Mouse (Mus musculus) stomach, postnatal 0 days (tissue): Measurements from ENCODE around the gene Qprt. TPM values are rescaled to one million over a fixed set of nuclear protein-coding genes. Genes with fewer than 3 reads are reported as not detected.

ENCODE experiments used
- ATAC-seq: fragments of 200-750 bp; cut with Nextera tagmentation; 2 replicates; pipeline ENCODE4 v1.8.0; 2017; ENCODE audit not compliant: low FRiP score, low TSS enrichment
- DNase-seq: peaks from one replicate; pipeline ENCODE4 v3.0.0-alpha.2; 2016; ENCODE audit warnings: low spot score
- H3K27ac ChIP-seq: fragments of 300-500 bp; sonication (generic); replicated peaks from 2 replicates; pipeline ENCODE4 v1.5.1; 2014; ENCODE audit warnings: mild to moderate bottlenecking, control low read depth
- H3K27me3 ChIP-seq: fragments of 300-500 bp; sonication (generic); 2 replicates; pipeline ENCODE4 v1.6.1; 2014; ENCODE audit warnings: low read length; ENCODE audit not compliant: control insufficient read depth, insufficient read depth
- H3K36me3 ChIP-seq: fragments of 300-500 bp; sonication (generic); 2 replicates; pipeline ENCODE4 v1.6.1; 2014; ENCODE audit warnings: low read length, mixed read lengths; ENCODE audit not compliant: control insufficient read depth, insufficient read depth
- H3K4me1 ChIP-seq: fragments of 300-500 bp; sonication (generic); replicated peaks from 2 replicates; pipeline ENCODE4 v1.6.1; 2014; ENCODE audit warnings: antibody characterized with exemption; ENCODE audit not compliant: control insufficient read depth, insufficient read depth
- H3K4me2 ChIP-seq: fragments of 300-500 bp; sonication (generic); replicated peaks from 2 replicates; pipeline ENCODE4 v1.6.1; 2014; ENCODE audit warnings: low read depth, mild to moderate bottlenecking, control low read depth, moderate library complexity
- H3K4me3 ChIP-seq: fragments of 300-500 bp; sonication (generic); 2 replicates; pipeline ENCODE4 v1.5.1; 2014; ENCODE audit warnings: low read depth, low read length, control low read depth
- H3K9ac ChIP-seq: fragments of 300-500 bp; sonication (generic); 2 replicates; pipeline ENCODE4 v1.6.1; 2014; ENCODE audit warnings: mild to moderate bottlenecking, low read length, control low read depth, mixed read lengths
- H3K9me3 ChIP-seq: fragments of 300-500 bp; sonication (generic); 2 replicates; pipeline ENCODE4 v1.6.1; 2016; ENCODE audit warnings: low read length; ENCODE audit not compliant: control insufficient read depth
- CTCF ChIP-seq: IDR thresholded peaks from 2 replicates; pipeline ENCODE4 v1.5.1; 2016; ENCODE audit warnings: antibody characterized with exemption, low read depth, mild to moderate bottlenecking, moderate library complexity
- EP300 ChIP-seq: optimal IDR thresholded peaks from 2 replicates; pipeline ENCODE3; 2016; ENCODE audit warnings: antibody characterized with exemption
- WGBS: fragments of 180-500 bp; shearing (Covaris S2); extraction: QIAGEN DNeasy Blood & Tissue Kit; methylation state at CpG from one replicate; pipeline ENCODE4 v1.1.7; 2014; 5-methylcytosine and 5-hydroxymethylcytosine counted together
- polyA plus RNA-seq: library from polyadenylated mRNA; unstranded; fragments of >200 nt; fragmentation: Nextera tagmentation; extraction: Ambion mirVana; gene quantifications from 2 replicates; pipeline ENCODE4 v1.2.1, GENCODE M21; 2015

Gene Qprt
- polyA plus RNA-seq, 1 experiment from 2014 or later: 0.89 TPM

DNA sequence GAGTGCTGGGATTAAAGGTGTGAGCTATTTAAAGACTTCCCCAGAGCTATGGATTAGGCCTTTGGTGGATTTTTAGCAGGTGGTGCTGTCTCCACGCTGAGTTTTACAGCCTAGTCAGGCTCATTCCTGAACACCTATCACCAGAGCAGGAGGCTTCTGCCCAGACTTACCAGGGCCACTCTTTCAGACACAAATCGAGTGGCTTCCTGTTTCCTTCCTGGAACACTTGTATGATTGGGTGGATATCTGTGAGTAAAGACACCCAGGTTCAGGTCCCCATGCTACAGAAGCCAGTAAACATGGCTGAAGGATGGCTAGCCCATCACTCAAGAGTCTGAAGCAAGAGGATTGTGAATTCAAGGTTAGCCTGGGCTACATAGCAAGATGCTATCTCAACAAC is 39.0 kb downstream of the Qprt start:
- Histone ChIP-seq H3K4me3 (no peak overlapping the region), H3K4me2 (no peak overlapping the region), H3K9ac (no peak overlapping the region), H3K9me3 (no peaks in the 10 kb centered on the region), H3K27me3 (no peaks in the 10 kb centered on the region), H3K27ac (no peak overlapping the region), H3K36me3 (no peaks in the 10 kb centered on the region), H3K4me1 (no peaks in the 10 kb centered on the region)
- TF ChIP-seq EP300: no peak
- 57% methylated on average over 2 of the region's 2 CpGs for WGBS
- ATAC-seq: no peak
- no peak for DNase-seq

DNA sequence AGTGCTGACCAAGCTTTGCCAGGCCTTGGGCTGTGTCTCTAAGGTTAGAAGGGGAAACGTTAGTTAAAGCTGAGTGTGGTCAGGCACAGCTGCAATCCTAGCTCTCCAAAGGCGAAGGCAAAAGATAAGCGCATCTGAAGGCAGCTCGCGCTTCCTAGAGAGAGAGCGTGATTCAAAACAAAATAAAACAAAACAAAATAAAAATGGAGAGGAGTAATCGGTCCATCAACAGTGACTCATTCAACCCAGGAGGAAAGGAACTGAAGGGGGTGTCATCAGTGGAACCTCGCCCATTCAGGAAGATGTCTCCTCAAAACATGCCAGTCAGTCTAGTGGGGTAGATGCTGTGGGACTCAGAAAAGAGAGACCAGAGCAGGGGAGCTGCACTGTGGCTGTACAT is 39.8 kb downstream of the Qprt start:
- 82% methylated on average over 8 of the region's 8 CpGs for WGBS
- TF ChIP-seq CTCF (no peak), EP300 (no peak)
- ATAC-seq: no peak
- no peaks in the 10 kb centered on the region for H3K27me3 ChIP-seq
- no peak for DNase-seq
- H3K4me3 ChIP-seq: no peak overlapping the region
- H3K4me2 ChIP-seq: no peak overlapping the region
- H3K4me1 ChIP-seq: no peaks in the 10 kb centered on the region
- H3K36me3 ChIP-seq: no peaks in the 10 kb centered on the region
- H3K9ac ChIP-seq: no peak overlapping the region
- H3K27ac ChIP-seq: no peak overlapping the region
- no peaks in the 10 kb centered on the region for H3K9me3 ChIP-seq

DNA sequence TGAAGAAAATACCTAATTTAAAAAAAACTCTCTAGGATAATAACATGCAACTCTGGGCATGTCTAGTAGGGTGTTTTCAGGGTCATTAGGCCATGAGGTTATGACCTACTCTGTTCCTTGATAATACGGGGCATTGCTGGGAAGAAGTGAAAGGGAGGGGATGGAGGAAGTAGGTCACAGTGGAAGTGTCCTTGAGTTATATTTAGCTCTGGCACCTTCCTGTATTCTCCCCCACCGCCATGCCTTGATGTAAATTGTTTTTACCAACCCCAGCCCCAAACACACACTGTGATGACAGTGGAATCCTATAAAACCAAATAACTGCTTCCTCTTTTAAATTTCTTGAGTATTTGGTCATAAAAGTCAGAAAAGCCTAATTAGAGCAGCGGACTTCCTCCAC is 42.0 kb downstream of the Qprt start:
- no peak for ATAC-seq
- no peak for TF ChIP-seq CTCF
- TF ChIP-seq EP300: no peak
- no peaks in the 10 kb centered on the region for H3K9me3 ChIP-seq
- no peak overlapping the region for H3K4me3 ChIP-seq
- no peaks in the 10 kb centered on the region for H3K36me3 ChIP-seq
- H3K9ac ChIP-seq: no peak overlapping the region
- no peak overlapping the region for H3K27ac ChIP-seq
- H3K4me1 ChIP-seq: no peaks in the 10 kb centered on the region
- no peak for DNase-seq
- no peak overlapping the region for H3K4me2 ChIP-seq
- 62% methylated on average over 3 of the region's 3 CpGs for WGBS
- no peaks in the 10 kb centered on the region for H3K27me3 ChIP-seq

DNA sequence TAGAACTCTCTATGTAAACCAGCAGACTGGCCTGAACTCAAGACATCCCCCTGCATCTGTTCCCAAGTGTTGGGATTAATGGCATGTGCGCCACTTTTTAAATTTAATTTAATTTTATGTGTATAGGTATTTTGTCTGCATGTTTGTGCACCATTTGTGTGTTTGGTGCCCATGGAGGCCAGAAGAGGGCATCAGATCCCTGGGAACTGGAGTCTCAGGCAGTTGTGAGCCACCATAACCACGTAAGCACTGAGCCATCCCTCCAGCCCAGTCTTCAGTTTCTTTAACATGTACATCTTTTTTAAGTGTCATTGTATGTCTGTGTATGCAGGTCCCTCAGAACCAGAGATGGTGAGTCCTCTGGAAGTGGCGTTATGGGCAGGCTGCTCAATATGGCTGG is 44.3 kb downstream of the Qprt start:
- no peak for ATAC-seq
- no peak overlapping the region for H3K9ac ChIP-seq
- WGBS: 76% methylated on average over 3 of the region's 3 CpGs
- no peak overlapping the region for H3K27ac ChIP-seq
- H3K4me1 ChIP-seq: no peaks in the 10 kb centered on the region
- H3K9me3 ChIP-seq: no peaks in the 10 kb centered on the region
- no peak overlapping the region for H3K4me2 ChIP-seq
- no peak for DNase-seq
- H3K27me3 ChIP-seq: no peaks in the 10 kb centered on the region
- TF ChIP-seq CTCF (peak; percentile 36; the same call in 1 of the 2 replicates), EP300 (no peak)
- no peaks in the 10 kb centered on the region for H3K36me3 ChIP-seq
- no peak overlapping the region for H3K4me3 ChIP-seq

DNA sequence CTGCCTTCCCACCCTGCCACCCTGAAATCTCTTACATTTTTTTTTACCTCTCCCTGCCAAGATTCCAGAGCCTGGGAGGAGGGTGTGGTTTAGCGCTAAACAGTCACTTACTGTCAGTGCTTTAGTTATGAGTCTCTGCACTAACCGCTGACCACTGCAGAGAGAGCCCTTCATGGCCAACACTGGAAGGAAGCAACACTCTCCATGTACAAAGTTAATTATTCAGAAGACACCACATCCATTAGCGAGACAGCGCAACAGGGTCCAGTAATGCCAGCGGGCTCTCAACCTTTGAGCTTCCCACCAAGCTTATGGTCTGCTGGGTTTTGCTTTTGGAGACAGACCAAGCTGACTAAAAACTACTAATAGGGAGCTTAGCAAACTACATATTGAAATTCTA is 45.8 kb downstream of the Qprt start:
- Histone ChIP-seq H3K4me3 (no peak overlapping the region), H3K4me2 (no peak overlapping the region), H3K9ac (no peak overlapping the region), H3K9me3 (no peaks in the 10 kb centered on the region), H3K27ac (no peak overlapping the region), H3K36me3 (no peaks in the 10 kb centered on the region), H3K27me3 (no peaks in the 10 kb centered on the region), H3K4me1 (no peaks in the 10 kb centered on the region)
- WGBS: 86% methylated on average over 5 of the region's 5 CpGs
- ATAC-seq: no peak
- TF ChIP-seq EP300: no peak
- no peak for TF ChIP-seq CTCF
- no peak for DNase-seq

DNA sequence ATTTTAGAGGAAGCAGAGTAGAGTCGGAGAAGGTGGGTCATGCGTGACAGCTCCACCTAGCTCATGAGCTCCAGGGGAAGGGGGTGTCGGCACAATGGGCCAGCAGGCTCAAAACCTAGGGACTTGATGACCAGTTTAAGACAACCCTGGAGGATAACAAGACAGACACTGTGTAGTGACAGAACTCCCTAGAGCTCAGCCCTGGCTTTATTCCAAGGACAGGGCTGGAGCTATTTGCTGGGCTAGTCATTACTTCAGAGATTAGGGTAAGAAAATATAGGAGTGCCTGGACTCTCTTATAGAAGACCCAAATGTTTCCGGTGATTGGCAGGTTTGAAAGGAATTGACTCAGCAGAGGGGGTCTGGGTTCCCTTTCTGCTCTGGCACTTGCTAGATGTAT is 48.8 kb downstream of the Qprt start:
- H3K9ac ChIP-seq: no peak overlapping the region
- H3K4me2 ChIP-seq: no peak overlapping the region
- TF ChIP-seq EP300 (no peak), CTCF (no peak)
- H3K36me3 ChIP-seq: no peaks in the 10 kb centered on the region
- 76% methylated on average over 4 of the region's 4 CpGs for WGBS
- no peak overlapping the region for H3K4me3 ChIP-seq
- DNase-seq (no peak), ATAC-seq (no peak)
- no peaks in the 10 kb centered on the region for H3K4me1 ChIP-seq
- H3K9me3 ChIP-seq: no peaks in the 10 kb centered on the region
- no peak overlapping the region for H3K27ac ChIP-seq
- no peaks in the 10 kb centered on the region for H3K27me3 ChIP-seq
